Mouse (Mus musculus) c-Kit-positive CD71-positive TER-119-positive erythroid progenitor cells, embryonic 14.5 days (primary cell): ENCODE results near the gene Snap47.

Experiments used
- DNase-seq: peaks from one replicate; pipeline ENCODE4 v3.0.0-alpha.2; 2013; ENCODE audit warnings: low spot score

Snap47 gene

GRCm38 (mm10) chr11:59421967-59422366 lies 29.0 kb downstream of the Snap47 start:
- DNase-seq, result no peak

GRCm38 (mm10) chr11:59421436-59421835 lies 29.6 kb downstream of the Snap47 start:
- no peak for DNase-seq

GRCm38 (mm10) chr11:59418708-59419107 lies 32.3 kb downstream of the Snap47 start:
- DNase-seq, result no peak

- DNase-seq, result no peak
Measured at GRCm38 (mm10) chr11:59412999-59413863, 37.8 kb downstream of the Snap47 start.

- no peak for DNase-seq
Measured at GRCm38 (mm10) chr11:59412058-59412457, 38.9 kb downstream of the Snap47 start.

- DNase-seq, result no peak
Measured at GRCm38 (mm10) chr11:59410851-59411250, 40.1 kb downstream of the Snap47 start.

- no peak for DNase-seq
Measured at GRCm38 (mm10) chr11:59405761-59406160, 45.2 kb downstream of the Snap47 start.

- DNase-seq, result no peak
Measured at GRCm38 (mm10) chr11:59400876-59401275, 50.1 kb downstream of the Snap47 start.

- DNase-seq, result no peak
Measured at GRCm38 (mm10) chr11:59399830-59400229, 51.2 kb downstream of the Snap47 start.

GRCm38 (mm10) chr11:59397536-59398371 lies 53.2 kb downstream of the Snap47 start:
- no peak for DNase-seq

- DNase-seq, result no peak
Measured at GRCm38 (mm10) chr11:59394451-59394850, 56.5 kb downstream of the Snap47 start.

- DNase-seq, result no peak
Measured at GRCm38 (mm10) chr11:59393591-59393990, 57.4 kb downstream of the Snap47 start.

GRCm38 (mm10) chr11:59392300-59392699 lies 58.7 kb downstream of the Snap47 start:
- no peak for DNase-seq

- DNase-seq, result no peak
Measured at GRCm38 (mm10) chr11:59390470-59390869, 60.5 kb downstream of the Snap47 start.

- DNase-seq, result no peak
Measured at GRCm38 (mm10) chr11:59389617-59390016, 61.4 kb downstream of the Snap47 start.

- no peak for DNase-seq
Measured at GRCm38 (mm10) chr11:59388806-59389205, 62.2 kb downstream of the Snap47 start.

- DNase-seq, result no peak
Measured at GRCm38 (mm10) chr11:59387471-59387870, 63.5 kb downstream of the Snap47 start.

- DNase-seq, result no peak
Measured at GRCm38 (mm10) chr11:59385123-59385522, 65.9 kb downstream of the Snap47 start.

GRCm38 (mm10) chr11:59384441-59384959 lies 66.5 kb downstream of the Snap47 start:
- no peak for DNase-seq

- no peak for DNase-seq
Measured at GRCm38 (mm10) chr11:59379547-59379946, 71.4 kb downstream of the Snap47 start.

GRCm38 (mm10) chr11:59377999-59378398 lies 73.0 kb downstream of the Snap47 start:
- DNase-seq, result no peak

GRCm38 (mm10) chr11:59375475-59375874 lies 75.5 kb downstream of the Snap47 start, which contains the start of gene Prss38:
Gene Prss38 (minus strand): TSS chr11:59375657.
- DNase-seq, result no peak

- no peak for DNase-seq
Measured at GRCm38 (mm10) chr11:59369848-59370247, 81.1 kb downstream of the Snap47 start.
